Mouse (Mus musculus) embryonic facial prominence, embryonic 15.5 days (tissue): ENCODE results near the gene Coro1a. TPM values are rescaled to one million over a fixed set of nuclear protein-coding genes. Genes with fewer than 3 reads are reported as not detected.

Experiments
- ATAC-seq: fragments of 200-750 bp; cut with Nextera tagmentation; 2 replicates; pipeline ENCODE4 v1.8.0; 2017; ENCODE audit warnings: low read depth, moderate TSS enrichment; ENCODE audit not compliant: insufficient number of reproducible peaks, low FRiP score, low TSS enrichment
- H3K27ac ChIP-seq: fragments of 300-500 bp; sonication (generic); replicated peaks from 2 replicates; pipeline ENCODE4 v1.5.1; 2015; ENCODE audit warnings: mild to moderate bottlenecking, inconsistent platforms
- H3K27me3 ChIP-seq: fragments of 300-500 bp; sonication (generic); 2 replicates; pipeline ENCODE4 v1.6.1; 2015; ENCODE audit warnings: inconsistent platforms
- H3K36me3 ChIP-seq: fragments of 300-500 bp; sonication (generic); 2 replicates; pipeline ENCODE4 v1.6.1; 2015; ENCODE audit warnings: mild to moderate bottlenecking, inconsistent platforms
- H3K4me1 ChIP-seq: fragments of 300-500 bp; sonication (generic); 2 replicates; pipeline ENCODE4 v1.6.1; 2015; ENCODE audit warnings: inconsistent platforms
- H3K4me2 ChIP-seq: fragments of 300-500 bp; sonication (generic); replicated peaks from 2 replicates; pipeline ENCODE4 v1.6.1; 2015; ENCODE audit warnings: mild to moderate bottlenecking, inconsistent platforms
- H3K4me3 ChIP-seq: fragments of 300-500 bp; sonication (generic); replicated peaks from 2 replicates; pipeline ENCODE4 v1.5.1; 2015; ENCODE audit warnings: mild to moderate bottlenecking, inconsistent platforms
- H3K9ac ChIP-seq: fragments of 300-500 bp; sonication (generic); 2 replicates; pipeline ENCODE4 v1.6.1; 2015; ENCODE audit warnings: inconsistent platforms
- H3K9me3 ChIP-seq: fragments of 300-500 bp; sonication (generic); replicated peaks from 2 replicates; pipeline ENCODE4 v1.6.1; 2016; ENCODE audit warnings: inconsistent platforms
- WGBS: fragments of 180-500 bp; shearing (Covaris S2); methylation state at CpG from one replicate; pipeline ENCODE4 v1.1.7; 2015; 5-methylcytosine and 5-hydroxymethylcytosine counted together
- polyA plus RNA-seq: library from polyadenylated mRNA; unstranded; fragments of >200 nt; fragmentation: Nextera tagmentation; extraction: Ambion mirVana; gene quantifications from 2 replicates; pipeline ENCODE4 v1.2.1, GENCODE M21; 2015

Coro1a gene
- polyA plus RNA-seq: 43.8 and 44.7 TPM in 2 replicates

- H3K4me1 ChIP-seq: peaks cover 14% of the 10 kb centered on the region
- H3K27ac ChIP-seq: no peak within 1 kb of the TSS
- WGBS: 86% methylated on average over 19 of the region's 19 CpGs
- ATAC-seq: no peak
- no peak within 1 kb of the TSS for H3K9ac ChIP-seq
- peaks cover 18% of the 10 kb centered on the region; the same call in 1 of the 2 replicates for H3K27me3 ChIP-seq
- H3K4me3 ChIP-seq: no peak within 1 kb of the TSS
- no peaks in the 10 kb centered on the region for H3K9me3 ChIP-seq
- H3K36me3 ChIP-seq: no peaks in the 10 kb centered on the region
- no peak within 1 kb of the TSS for H3K4me2 ChIP-seq
Measured at GRCm38 (mm10) chr7:126707442-126708174, at the start of gene Coro1a. TSS of gene Coro1a (minus strand) at chr7:126707787.

- Histone ChIP-seq H3K27ac (0 out of 2 replicates have a peak overlapping the region, but pooled peaks have one; percentile 40), H3K27me3 (no peaks in the 10 kb centered on the region), H3K9me3 (no peaks in the 10 kb centered on the region), H3K4me3 (no peak overlapping the region), H3K36me3 (no peaks in the 10 kb centered on the region), H3K4me1 (peaks cover 9% of the 10 kb centered on the region; the same call in 1 of the 2 replicates), H3K9ac (no peak overlapping the region), H3K4me2 (0 out of 2 replicates have a peak overlapping the region, but pooled peaks have one; percentile 22)
- 0% methylated on average over 9 of the region's 9 CpGs for WGBS
- ATAC-seq: peak; percentile 61
Measured at GRCm38 (mm10) chr7:126754866-126755265, 47.3 kb upstream of the Coro1a start.

- Histone ChIP-seq H3K4me3 (no peak overlapping the region), H3K9me3 (no peaks in the 10 kb centered on the region)
- 92% methylated on average over 17 of the region's 17 CpGs for WGBS
Measured at GRCm38 (mm10) chr7:126749582-126750343, 42.2 kb upstream of the Coro1a start.

GRCm38 (mm10) chr7:126748824-126749223 lies 41.2 kb upstream of the Coro1a start:
- Histone ChIP-seq H3K27me3 (no peaks in the 10 kb centered on the region), H3K4me3 (no peak overlapping the region), H3K9ac (no peak overlapping the region; the same call in 1 of the 2 replicates), H3K27ac (no peak overlapping the region), H3K36me3 (no peaks in the 10 kb centered on the region), H3K4me1 (peaks cover 6% of the 10 kb centered on the region), H3K4me2 (no peak overlapping the region), H3K9me3 (no peaks in the 10 kb centered on the region)
- ATAC-seq: no peak
- WGBS: 70% methylated on average over 7 of the region's 7 CpGs

More at GRCm38 (mm10) chr7:126749582-126750343, 42.2 kb upstream of the Coro1a start:
- H3K36me3 ChIP-seq: no peaks in the 10 kb centered on the region
- no peak overlapping the region for H3K27ac ChIP-seq
- ATAC-seq: no peak
- H3K9ac ChIP-seq: no peak overlapping the region
- H3K4me1 ChIP-seq: peaks cover 10% of the 10 kb centered on the region
- H3K27me3 ChIP-seq: no peaks in the 10 kb centered on the region
- H3K4me2 ChIP-seq: no peak overlapping the region

- H3K27ac ChIP-seq: no peak overlapping the region
- no peak overlapping the region for H3K4me2 ChIP-seq
- no peak overlapping the region for H3K9ac ChIP-seq
- H3K27me3 ChIP-seq: no peaks in the 10 kb centered on the region
- H3K36me3 ChIP-seq: no peaks in the 10 kb centered on the region
- 26% methylated on average over 6 of the region's 6 CpGs for WGBS
- H3K4me3 ChIP-seq: no peak overlapping the region
- H3K4me1 ChIP-seq: peaks cover 6% of the 10 kb centered on the region
- no peak for ATAC-seq
- H3K9me3 ChIP-seq: no peaks in the 10 kb centered on the region
Measured at GRCm38 (mm10) chr7:126746798-126747197, 39.2 kb upstream of the Coro1a start.

- Histone ChIP-seq H3K27ac (no peak overlapping the region), H3K27me3 (no peaks in the 10 kb centered on the region), H3K4me1 (peaks cover 8% of the 10 kb centered on the region), H3K4me3 (no peak overlapping the region), H3K4me2 (no peak overlapping the region), H3K9ac (no peak overlapping the region), H3K9me3 (no peaks in the 10 kb centered on the region), H3K36me3 (no peaks in the 10 kb centered on the region)
- ATAC-seq: no peak
- WGBS: 87% methylated on average over 12 of the region's 12 CpGs
Measured at GRCm38 (mm10) chr7:126746066-126746465, 38.5 kb upstream of the Coro1a start.

GRCm38 (mm10) chr7:126741964-126742482 lies 34.4 kb upstream of the Coro1a start:
- Histone ChIP-seq H3K27ac (no peak overlapping the region), H3K9ac (no peak overlapping the region), H3K4me3 (no peak overlapping the region), H3K4me1 (peaks cover 3% of the 10 kb centered on the region; the same call in 1 of the 2 replicates), H3K27me3 (no peaks in the 10 kb centered on the region), H3K4me2 (no peak overlapping the region), H3K9me3 (no peaks in the 10 kb centered on the region), H3K36me3 (no peaks in the 10 kb centered on the region)
- ATAC-seq: no peak
- 89% methylated on average over 13 of the region's 13 CpGs for WGBS

- H3K9me3 ChIP-seq: no peaks in the 10 kb centered on the region
- 83% methylated on average over 5 of the region's 5 CpGs for WGBS
- H3K4me3 ChIP-seq: no peak overlapping the region
- H3K9ac ChIP-seq: no peak overlapping the region
- no peak overlapping the region for H3K4me2 ChIP-seq
- ATAC-seq: no peak
- no peaks in the 10 kb centered on the region for H3K36me3 ChIP-seq
- peaks cover 3% of the 10 kb centered on the region; the same call in 1 of the 2 replicates for H3K4me1 ChIP-seq
- H3K27me3 ChIP-seq: no peaks in the 10 kb centered on the region
- no peak overlapping the region for H3K27ac ChIP-seq
Measured at GRCm38 (mm10) chr7:126741452-126741851, 33.9 kb upstream of the Coro1a start.

GRCm38 (mm10) chr7:126740977-126741376 lies 33.4 kb upstream of the Coro1a start:
- H3K36me3 ChIP-seq: no peaks in the 10 kb centered on the region
- H3K27ac ChIP-seq: no peak overlapping the region
- H3K4me3 ChIP-seq: no peak overlapping the region
- H3K27me3 ChIP-seq: no peaks in the 10 kb centered on the region
- no peaks in the 10 kb centered on the region for H3K9me3 ChIP-seq
- H3K4me1 ChIP-seq: 0 out of 2 replicates have a peak, but pooled peaks cover 3% of the 10 kb centered on the region
- no peak for ATAC-seq
- no peak overlapping the region for H3K4me2 ChIP-seq
- no peak overlapping the region for H3K9ac ChIP-seq
- WGBS: 53% methylated on average over 5 of the region's 5 CpGs

GRCm38 (mm10) chr7:126740132-126740735 lies 32.6 kb upstream of the Coro1a start:
- Histone ChIP-seq H3K27me3 (no peaks in the 10 kb centered on the region), H3K9ac (no peak overlapping the region), H3K4me2 (no peak overlapping the region), H3K4me1 (0 out of 2 replicates have a peak, but pooled peaks cover 3% of the 10 kb centered on the region), H3K9me3 (no peaks in the 10 kb centered on the region), H3K36me3 (no peaks in the 10 kb centered on the region), H3K27ac (no peak overlapping the region), H3K4me3 (no peak overlapping the region)
- no peak for ATAC-seq
- WGBS: 79% methylated on average over 13 of the region's 13 CpGs

GRCm38 (mm10) chr7:126739551-126739950 lies 32.0 kb upstream of the Coro1a start:
- H3K9ac ChIP-seq: no peak overlapping the region
- WGBS: 86% methylated on average over 17 of the region's 17 CpGs
- no peak for ATAC-seq
- H3K36me3 ChIP-seq: no peaks in the 10 kb centered on the region
- no peak overlapping the region for H3K4me2 ChIP-seq
- no peaks in the 10 kb centered on the region for H3K27me3 ChIP-seq
- no peak overlapping the region for H3K27ac ChIP-seq
- H3K4me3 ChIP-seq: no peak overlapping the region
- H3K9me3 ChIP-seq: no peaks in the 10 kb centered on the region
- H3K4me1 ChIP-seq: 0 out of 2 replicates have a peak, but pooled peaks cover 3% of the 10 kb centered on the region
